8 mouse cellular contexts compared by ENCODE assay signal in the genomic region with DNA sequence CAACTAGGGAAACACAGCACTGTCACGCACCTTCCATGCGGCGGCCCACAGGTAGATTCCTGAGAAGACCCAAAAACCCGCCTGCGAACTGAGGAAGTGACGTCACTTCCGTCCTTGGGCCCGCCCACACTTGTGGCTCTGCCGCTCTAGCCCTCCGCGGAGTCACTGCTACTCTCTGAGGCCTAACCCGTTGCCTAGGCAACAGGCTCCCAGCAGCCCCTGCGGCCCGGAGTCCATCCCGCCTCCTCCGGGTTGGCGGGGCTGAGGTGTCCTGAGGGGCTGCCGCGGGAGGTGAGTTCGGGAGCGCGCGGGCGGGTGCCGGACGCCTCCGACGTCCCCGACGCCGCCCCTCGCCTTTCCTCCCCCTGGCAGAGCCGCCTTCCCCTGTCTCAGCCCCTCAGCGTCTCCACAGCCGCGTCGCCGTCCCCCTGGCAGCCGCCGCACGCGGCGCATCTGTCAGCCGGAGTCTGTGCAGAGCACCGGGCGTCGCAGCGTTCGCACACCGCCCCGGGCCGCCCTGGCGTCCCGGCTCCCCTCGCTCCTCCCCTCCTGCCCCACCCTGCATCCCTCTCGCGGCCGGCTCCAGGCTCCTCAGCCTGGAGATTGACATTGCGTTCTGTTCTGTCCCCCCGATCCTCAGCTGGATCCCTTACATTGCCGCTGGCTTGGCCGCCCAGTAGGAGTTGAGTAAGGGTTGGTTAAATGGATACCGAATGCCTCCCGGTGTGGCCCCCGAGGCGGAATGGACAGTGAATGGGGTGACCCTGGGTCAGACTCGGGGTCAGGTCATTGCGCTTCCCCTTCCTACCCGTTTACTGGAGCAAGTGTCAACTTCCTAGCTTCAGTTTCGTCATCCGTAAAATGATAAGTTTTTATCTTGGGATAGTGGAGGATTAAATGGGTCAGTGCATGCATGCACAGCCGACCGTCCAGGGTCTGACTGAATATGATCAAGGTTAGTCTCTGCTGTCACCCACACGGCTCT. TPM values are rescaled to one million over a fixed set of nuclear protein-coding genes. Genes with fewer than 3 reads are reported as not detected.
DNase-seq lines count a peak whose midpoint lies in the region; ATAC-seq and TF ChIP-seq lines count a peak whose summit lies in the region.

A gene (minus strand): TSS at position 110 of the 985 bp plus-strand sequence.
A gene (plus strand): TSS at position 229 of the 985 bp plus-strand sequence.

- WGBS in kidney, embryonic 14.5 days: 1% methylated on average over 61 of the region's 74 CpGs
- under 1% methylated on average over 73 of the region's 74 CpGs for WGBS in limb, embryonic 15.5 days

- no peak for TF ChIP-seq POLR2A in bone marrow macrophage, adult 2 months (IDR thresholded peaks at IDR 0.05; ENCODE audit: borderline replicate concordance, low read depth, low read length)
- TF ChIP-seq POLR2A in embryonic fibroblast, embryonic 13.5 days (IDR thresholded peaks at IDR 0.05; ENCODE audit: low read depth, low read length): peak; percentile 49

- H3K27ac ChIP-seq in bone marrow macrophage, adult 2 months (ENCODE audit: insufficient read depth, low read depth, low read length): peak within 1 kb of the TSS; percentile 67
- H3K27ac ChIP-seq in embryonic fibroblast, embryonic 13.5 days (ENCODE audit: insufficient read depth, low read length): 0 out of 2 replicates have a peak within 1 kb of the TSS, but pooled peaks have one; percentile 6
- H3K27ac ChIP-seq in kidney, embryonic 14.5 days (ENCODE audit: low read depth, low read length): peak within 1 kb of the TSS; percentile 42
- H3K27ac ChIP-seq in limb, embryonic 15.5 days: peak within 1 kb of the TSS; percentile 90

- no peak for TF ChIP-seq CTCF in bone marrow macrophage, adult 2 months (IDR thresholded peaks at IDR 0.05; ENCODE audit: low read depth, low read length)
- no peak for TF ChIP-seq CTCF in embryonic fibroblast, embryonic 13.5 days (IDR thresholded peaks at IDR 0.05; ENCODE audit: borderline replicate concordance, insufficient read depth, low read length)

- H3K9me3 ChIP-seq in kidney, embryonic 14.5 days (ENCODE audit: control insufficient read depth, low read length): no peaks in the 10 kb centered on the region
- H3K9me3 ChIP-seq in limb, embryonic 15.5 days: no peaks in the 10 kb centered on the region

- H3K4me1 ChIP-seq in bone marrow macrophage, adult 2 months (ENCODE audit: control insufficient read depth, insufficient read depth, low read length): peaks cover 14% of the 10 kb centered on the region
- H3K4me1 ChIP-seq in embryonic fibroblast, embryonic 13.5 days (ENCODE audit: control insufficient read depth, insufficient read depth, low read length): no peaks in the 10 kb centered on the region
- H3K4me1 ChIP-seq in kidney, embryonic 14.5 days (ENCODE audit: control insufficient read depth, insufficient read depth, low read length): peaks cover 7% of the 10 kb centered on the region
- peaks cover 21% of the 10 kb centered on the region for H3K4me1 ChIP-seq in limb, embryonic 15.5 days

- no peaks in the 10 kb centered on the region for H3K27me3 ChIP-seq in kidney, embryonic 14.5 days (ENCODE audit: control insufficient read depth, insufficient read depth, low read length)
- H3K27me3 ChIP-seq in limb, embryonic 15.5 days: no peaks in the 10 kb centered on the region

- peak within 1 kb of the TSS; percentile 90 for H3K4me2 ChIP-seq in kidney, embryonic 14.5 days (replicated peaks; ENCODE audit: low read depth, low read length)
- peak within 1 kb of the TSS; percentile 91 for H3K4me2 ChIP-seq in limb, embryonic 15.5 days

- H3K36me3 ChIP-seq in kidney, embryonic 14.5 days (ENCODE audit: control insufficient read depth, insufficient read depth, low read length): no peaks in the 10 kb centered on the region
- no peaks in the 10 kb centered on the region for H3K36me3 ChIP-seq in limb, embryonic 15.5 days

- ATAC-seq in kidney, embryonic 14.5 days (ENCODE audit: low FRiP score, low TSS enrichment): peak; percentile 99
- peak; percentile 98 for ATAC-seq in limb, embryonic 15.5 days (ENCODE audit: insufficient number of reproducible peaks, low FRiP score, low TSS enrichment, low read depth)

- peak; percentile 98 for DNase-seq in A20 (ENCODE audit: low read depth, low spot score)
- peak; percentile 97 to 98 for DNase-seq in heart, adult 9 months (ENCODE audit: low spot score in 2 of 2)
- DNase-seq in monocyte, adult 2 months (ENCODE audit: low read depth in 1 of 2, low spot score in 2 of 2): peak; percentile 86 to 87
- peak; percentile 98 for DNase-seq in spleen, postnatal 36 days (ENCODE audit: low spot score in 2 of 2)

- H3K4me3 ChIP-seq in bone marrow macrophage, adult 2 months (ENCODE audit: insufficient read depth, low read length): peak within 1 kb of the TSS; percentile 85
- H3K4me3 ChIP-seq in embryonic fibroblast, embryonic 13.5 days (ENCODE audit: insufficient read depth, low read length): peak within 1 kb of the TSS; percentile 90
- H3K4me3 ChIP-seq in kidney, embryonic 14.5 days (ENCODE audit: low read length): peak within 1 kb of the TSS; percentile 80
- peak within 1 kb of the TSS; percentile 91 for H3K4me3 ChIP-seq in limb, embryonic 15.5 days

- H3K9ac ChIP-seq in kidney, embryonic 14.5 days (ENCODE audit: low read depth, low read length): peak within 1 kb of the TSS; percentile 69
- peak within 1 kb of the TSS; percentile 73 for H3K9ac ChIP-seq in limb, embryonic 15.5 days

RNA-seq across cellular contexts. Expression of the first gene that starts in this region (rescaled TPM):
- 30.8 and 35.7 TPM in 2 replicates for polyA plus RNA-seq in bone marrow macrophage, adult 2 months (2012; ENCODE audit: insufficient read depth, insufficient read length, missing spikeins)
- 44.8 and 51.5 TPM in 2 replicates for polyA plus RNA-seq in embryonic fibroblast, embryonic 13.5 days (2011; ENCODE audit: insufficient read length, low read depth, missing spikeins)
- 82.2 and 93.7 TPM in 2 replicates for polyA plus RNA-seq in kidney, embryonic 14.5 days (2014; fragmentation: Nextera tagmentation; extraction: Ambion mirVana)
- polyA plus RNA-seq in limb, embryonic 15.5 days (2015; fragmentation: Nextera tagmentation; extraction: Ambion mirVana): 74.8 and 76.2 TPM in 2 replicates

RNA-seq across cellular contexts. Expression of the second gene that starts in this region (rescaled TPM):
- polyA plus RNA-seq in bone marrow macrophage, adult 2 months (2012; ENCODE audit: insufficient read depth, insufficient read length, missing spikeins): 6.6 and 6.8 TPM in 2 replicates
- polyA plus RNA-seq in embryonic fibroblast, embryonic 13.5 days (2011; ENCODE audit: insufficient read length, low read depth, missing spikeins): 5.7 and 7.7 TPM in 2 replicates
- 2.8 and 3.6 TPM in 2 replicates for polyA plus RNA-seq in kidney, embryonic 14.5 days (2014; fragmentation: Nextera tagmentation; extraction: Ambion mirVana)
- 3.2 and 3.8 TPM in 2 replicates for polyA plus RNA-seq in limb, embryonic 15.5 days (2015; fragmentation: Nextera tagmentation; extraction: Ambion mirVana)

Comparison
In these comparisons a context has a peak if more than half of its experiments do, and no peak if none do; other contexts are left out.
1. Peak in every context shown above with its lines: DNase-seq, ATAC-seq, H3K4me3 ChIP-seq and H3K27ac ChIP-seq.
2. H3K27ac ChIP-seq: peak in every context shown above with its lines; median percentile 90 in limb, embryonic 15.5 days; 67 in bone marrow macrophage, adult 2 months; 42 in kidney, embryonic 14.5 days; 6 in embryonic fibroblast, embryonic 13.5 days.